Mouse (Mus musculus): Measurements from ENCODE around the gene 1700025C18Rik. TPM values are rescaled to one million over a fixed set of nuclear protein-coding genes. Genes with fewer than 3 reads are reported as not detected.

Gene 1700025C18Rik
- polyA plus RNA-seq, 1 experiment: not detected

DNA sequence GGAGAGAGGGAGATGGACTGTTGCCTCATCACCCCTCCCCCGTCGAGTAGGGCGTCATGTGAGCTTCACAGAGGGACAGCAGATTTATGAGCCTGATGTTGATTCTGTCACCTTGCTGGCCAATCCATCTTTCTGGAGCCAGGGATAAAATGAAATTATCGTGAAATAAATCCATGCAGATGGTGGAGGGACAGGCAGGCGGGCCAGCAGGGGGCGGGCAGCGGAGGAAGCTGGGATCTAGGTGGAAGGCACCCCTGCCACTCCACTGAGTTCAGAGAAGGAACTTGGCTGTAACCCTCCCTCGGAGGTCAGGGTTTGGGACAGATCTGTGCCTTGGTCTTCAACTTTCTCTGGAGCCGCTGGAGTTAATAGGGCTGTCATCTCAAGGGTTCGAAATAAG, 11.9 kb downstream of the 1700025C18Rik start:
- Histone ChIP-seq H3K4me2 (ENCODE audit: low read depth) (no peak overlapping the region), H3K79me2 (ENCODE audit: control insufficient read depth, insufficient read depth) (no peaks in the 10 kb centered on the region), H3K27me3 (ENCODE audit: control insufficient read depth, insufficient read depth, insufficient read length) (peaks cover 54% of the 10 kb centered on the region), H3ac (ENCODE audit: control insufficient read depth, insufficient read length) (no peak overlapping the region), H3K36me3 (ENCODE audit: control insufficient read depth, insufficient read depth) (no peaks in the 10 kb centered on the region), H3K4me3 (no peak overlapping the region)
- TF ChIP-seq TCF3 (IDR thresholded peaks at IDR 0.05; ENCODE audit: insufficient read length, low read depth): no peak
- TF ChIP-seq MAX (IDR thresholded peaks at IDR 0.05; ENCODE audit: low read depth): no peak
- TF ChIP-seq SRF (IDR thresholded peaks at IDR 0.05; ENCODE audit: control insufficient read depth, insufficient read length, low read depth): no peak
- no peak for TF ChIP-seq E2F4 (IDR thresholded peaks at IDR 0.05; ENCODE audit: insufficient read depth)
- no peak for TF ChIP-seq TCF12 (IDR thresholded peaks at IDR 0.05; ENCODE audit: insufficient read depth, poor library complexity, severe bottlenecking)

DNA sequence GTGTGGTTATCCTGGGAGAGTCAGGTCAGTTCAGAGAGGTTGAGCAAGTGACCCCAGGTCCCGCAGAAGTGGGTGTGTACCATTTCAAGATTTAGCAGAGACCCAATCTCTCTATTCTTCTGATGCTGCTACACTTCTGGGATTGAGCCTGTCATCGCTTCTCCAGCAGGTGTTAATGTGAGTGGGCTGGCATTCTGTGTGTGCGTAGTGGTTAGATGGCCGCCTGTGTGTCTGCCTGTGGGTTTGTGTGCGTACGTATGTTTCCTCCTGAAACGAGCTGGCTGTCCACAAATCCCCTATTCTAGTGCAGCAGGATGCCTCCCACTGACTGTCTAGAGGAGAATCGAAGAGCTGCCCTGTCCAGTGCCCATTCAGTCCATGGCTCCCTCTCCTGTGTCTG, 12.5 kb downstream of the 1700025C18Rik start:
- Histone ChIP-seq H3ac (ENCODE audit: control insufficient read depth, insufficient read length) (no peak overlapping the region), H3K36me3 (ENCODE audit: control insufficient read depth, insufficient read depth) (no peaks in the 10 kb centered on the region), H3K79me2 (ENCODE audit: control insufficient read depth, insufficient read depth) (no peaks in the 10 kb centered on the region), H3K4me2 (ENCODE audit: low read depth) (no peak overlapping the region), H3K4me3 (no peak overlapping the region), H3K27me3 (ENCODE audit: control insufficient read depth, insufficient read depth, insufficient read length) (peaks cover 60% of the 10 kb centered on the region)
- no peak for TF ChIP-seq SRF (IDR thresholded peaks at IDR 0.05; ENCODE audit: control insufficient read depth, insufficient read length, low read depth)
- TF ChIP-seq MYOG (IDR thresholded peaks at IDR 0.05; ENCODE audit: control insufficient read depth in 1 of 3, insufficient read depth in 1 of 3, insufficient read length in 2 of 3, low read depth in 2 of 3): no peak
- TF ChIP-seq TCF12 (IDR thresholded peaks at IDR 0.05; ENCODE audit: insufficient read depth, poor library complexity, severe bottlenecking): no peak
- no peak for TF ChIP-seq CEBPB (IDR thresholded peaks at IDR 0.05; ENCODE audit: insufficient read depth, poor library complexity, severe bottlenecking)
- TF ChIP-seq MYOD1 (IDR thresholded peaks at IDR 0.05; ENCODE audit: control insufficient read depth in 1 of 3, insufficient read length in 2 of 3, low read depth in 2 of 3): no peak
- TF ChIP-seq POLR2AphosphoS2 (IDR thresholded peaks at IDR 0.05; ENCODE audit: insufficient read length, low read depth): no peak
- no peak for TF ChIP-seq POLR2A (IDR thresholded peaks at IDR 0.05; ENCODE audit: insufficient read length, low read depth)
- no peak for TF ChIP-seq E2F4 (IDR thresholded peaks at IDR 0.05; ENCODE audit: insufficient read depth)
- no peak for TF ChIP-seq MAX (IDR thresholded peaks at IDR 0.05; ENCODE audit: low read depth)

- H3K4me3 ChIP-seq: no peak overlapping the region
- H3K27me3 ChIP-seq (ENCODE audit: control insufficient read depth, insufficient read depth, insufficient read length): peaks cover 62% of the 10 kb centered on the region
- H3K79me2 ChIP-seq (ENCODE audit: control insufficient read depth, insufficient read depth): no peaks in the 10 kb centered on the region
- no peak overlapping the region for H3ac ChIP-seq (ENCODE audit: control insufficient read depth, insufficient read length)
- H3K36me3 ChIP-seq (ENCODE audit: control insufficient read depth, insufficient read depth): no peaks in the 10 kb centered on the region
- TF ChIP-seq SRF (IDR thresholded peaks at IDR 0.05; ENCODE audit: control insufficient read depth, insufficient read length, low read depth) (no peak), MYOG (IDR thresholded peaks at IDR 0.05; ENCODE audit: control insufficient read depth in 1 of 3, insufficient read depth in 1 of 3, insufficient read length in 2 of 3, low read depth in 2 of 3) (no peak), TCF12 (IDR thresholded peaks at IDR 0.05; ENCODE audit: insufficient read depth, poor library complexity, severe bottlenecking) (no peak), E2F4 (IDR thresholded peaks at IDR 0.05; ENCODE audit: insufficient read depth) (no peak), USF1 (IDR thresholded peaks at IDR 0.05; ENCODE audit: low read depth) (no peak), POLR2A (IDR thresholded peaks at IDR 0.05; ENCODE audit: insufficient read length, low read depth) (no peak), MYOD1 (IDR thresholded peaks at IDR 0.05; ENCODE audit: control insufficient read depth in 1 of 3, insufficient read length in 2 of 3, low read depth in 2 of 3) (no peak), REST (IDR thresholded peaks at IDR 0.05; ENCODE audit: insufficient read depth, insufficient read length) (no peak), MAX (IDR thresholded peaks at IDR 0.05; ENCODE audit: low read depth) (no peak), POLR2AphosphoS2 (IDR thresholded peaks at IDR 0.05; ENCODE audit: insufficient read length, low read depth) (no peak)
- H3K4me2 ChIP-seq (ENCODE audit: low read depth): no peak overlapping the region
Measured at GRCm38 (mm10) chr2:165077055-165077454, 13.5 kb downstream of the 1700025C18Rik start.

- no peak overlapping the region for H3ac ChIP-seq (ENCODE audit: control insufficient read depth, insufficient read length)
- H3K4me2 ChIP-seq (ENCODE audit: low read depth): no peak overlapping the region
- TF ChIP-seq MYOG (IDR thresholded peaks at IDR 0.05; ENCODE audit: control insufficient read depth in 1 of 3, insufficient read depth in 1 of 3, insufficient read length in 2 of 3, low read depth in 2 of 3) (no peak), SRF (IDR thresholded peaks at IDR 0.05; ENCODE audit: control insufficient read depth, insufficient read length, low read depth) (no peak), POLR2A (IDR thresholded peaks at IDR 0.05; ENCODE audit: insufficient read length, low read depth) (no peak), MYOD1 (IDR thresholded peaks at IDR 0.05; ENCODE audit: control insufficient read depth in 1 of 3, insufficient read length in 2 of 3, low read depth in 2 of 3) (no peak), POLR2AphosphoS2 (IDR thresholded peaks at IDR 0.05; ENCODE audit: insufficient read length, low read depth) (no peak), E2F4 (IDR thresholded peaks at IDR 0.05; ENCODE audit: insufficient read depth) (no peak), USF1 (IDR thresholded peaks at IDR 0.05; ENCODE audit: low read depth) (no peak), MAX (IDR thresholded peaks at IDR 0.05; ENCODE audit: low read depth) (no peak), TCF12 (IDR thresholded peaks at IDR 0.05; ENCODE audit: insufficient read depth, poor library complexity, severe bottlenecking) (no peak), REST (IDR thresholded peaks at IDR 0.05; ENCODE audit: insufficient read depth, insufficient read length) (no peak), TCF3 (IDR thresholded peaks at IDR 0.05; ENCODE audit: insufficient read length, low read depth) (no peak), CEBPB (IDR thresholded peaks at IDR 0.05; ENCODE audit: insufficient read depth, poor library complexity, severe bottlenecking) (no peak)
- no peaks in the 10 kb centered on the region for H3K36me3 ChIP-seq (ENCODE audit: control insufficient read depth, insufficient read depth)
- H3K27me3 ChIP-seq (ENCODE audit: control insufficient read depth, insufficient read depth, insufficient read length): peaks cover 55% of the 10 kb centered on the region
- H3K79me2 ChIP-seq (ENCODE audit: control insufficient read depth, insufficient read depth): no peaks in the 10 kb centered on the region
- no peak overlapping the region for H3K4me3 ChIP-seq
Measured at GRCm38 (mm10) chr2:165074937-165075336, 15.6 kb downstream of the 1700025C18Rik start.
